Mouse (Mus musculus) Patski (cell line): ENCODE results near the gene Tep1. TPM values are rescaled to one million over a fixed set of nuclear protein-coding genes. Genes with fewer than 3 reads are reported as not detected.

ENCODE experiments used
- ATAC-seq: fragments of 100-300 bp; one replicate; pipeline ENCODE4 v1.8.0; 2021
- CTCF ChIA-PET: fragments of 350-600 bp; sonication (Branson Sonifier 250); formaldehyde crosslinking; loops from one replicate; lab custom pipeline; 2022; ENCODE audit warnings: inconsistent platforms; lab: Charles Lee
- POLR2A ChIA-PET: fragments of 350-600 bp; sonication (Branson Sonifier 250); formaldehyde crosslinking; loops from one replicate; lab custom pipeline; 2022; ENCODE audit warnings: antibody characterized with exemption, inconsistent platforms; lab: Charles Lee
- DNase-seq: peaks from one replicate; pipeline ENCODE4 v3.0.0-alpha.2; 2011; ENCODE audit warnings: low read depth, low spot score
- H3K27me3 ChIP-seq: fragments of 371-371 bp; one replicate; pipeline ENCODE4 v1.5.1; 2021
- CTCF ChIP-seq: fragments of 100-300 bp; IDR thresholded peaks from one replicate; pipeline ENCODE4 v1.5.1; 2021
- in situ Hi-C: fragments of 300-500 bp; cut with MboI; formaldehyde crosslinking; loops from 3 replicates; pipeline ENCODE4 v1.11.1; 2018; ENCODE audit warnings: low pct_unique_long_range_greater_than_20kb, mixed read lengths
- polyA plus RNA-seq: library from polyadenylated mRNA; unstranded; gene quantifications from one replicate; pipeline ENCODE4 v1.2.3, GENCODE M21; 2021

The Tep1 gene
- polyA plus RNA-seq, 1 experiment from 2014 or later: 19.6 TPM

- no peak for TF ChIP-seq CTCF
- CTCF ChIA-PET: interaction anchor here (1.1 to 4.9 kb wide), 3 partner anchors 8 to 268 kb away, joined by 5 to 22 read pairs (median 6); partner anchors contain the start of gene Ttc5
- no peak for ATAC-seq
- POLR2A ChIA-PET: no interaction called here
- peaks cover 14% of the 10 kb centered on the region for H3K27me3 ChIP-seq
- in situ Hi-C loops: loop anchor here (25.0 kb wide), 1 partner anchor 959 kb away; no protein-coding TSS in a partner anchor
- no peak for DNase-seq
Observed at GRCm38 (mm10) chr14:50795965-50796364, 74.4 kb downstream of the Tep1 start.

GRCm38 (mm10) chr14:50795261-50795935 is 75.0 kb downstream of the Tep1 start:
- no peak for DNase-seq
- no peak for TF ChIP-seq CTCF
- POLR2A ChIA-PET: no interaction called here
- in situ Hi-C loops: loop anchor here (25.0 kb wide), 1 partner anchor 958 kb away; no protein-coding TSS in a partner anchor
- CTCF ChIA-PET: interaction anchor here (1.9 kb wide), 1 partner anchor 269 kb away, joined by 6 read pairs; no protein-coding TSS in a partner anchor
- ATAC-seq: no peak
- H3K27me3 ChIP-seq: peaks cover 14% of the 10 kb centered on the region

- POLR2A ChIA-PET: no interaction called here
- DNase-seq: no peak
- CTCF ChIA-PET: interaction anchor here (0.6 to 2.3 kb wide), 4 partner anchors 10 to 278 kb away, joined by 3 to 22 read pairs (median 4); no protein-coding TSS in a partner anchor
- peak; percentile 40 for TF ChIP-seq CTCF
- in situ Hi-C loops: loop anchor here (25.0 kb wide), 1 partner anchor 951 kb away; no protein-coding TSS in a partner anchor
- ATAC-seq: no peak
- H3K27me3 ChIP-seq: peaks cover 12% of the 10 kb centered on the region
Observed at GRCm38 (mm10) chr14:50788157-50788556, 82.2 kb downstream of the Tep1 start.

GRCm38 (mm10) chr14:50785251-50785637 is 85.1 kb downstream of the Tep1 start, which contains the start of gene Ttc5:
TSS of gene Ttc5 (minus strand) at chr14:50785519.
- peak; percentile 89 for ATAC-seq
- in situ Hi-C loops: loop anchor here (25.0 kb wide), 1 partner anchor 948 kb away; no protein-coding TSS in a partner anchor

GRCm38 (mm10) chr14:50784391-50785250 is 85.7 kb downstream of the Tep1 start:
- no peak for DNase-seq
- ChIA-PET CTCF (interaction anchor here (1.0 to 1.8 kb wide), 5 partner anchors 12 to 279 kb away, joined by 3 to 9 read pairs (median 5); partner anchors contain the start of genes Ccnb1ip1 and Parp2), POLR2A (no interaction called here)

More at GRCm38 (mm10) chr14:50785251-50785637, 85.1 kb downstream of the Tep1 start, which contains the start of gene Ttc5:
- CTCF ChIA-PET: interaction anchor here (1.0 to 1.8 kb wide), 5 partner anchors 11 to 279 kb away, joined by 3 to 9 read pairs (median 5); partner anchors contain the start of genes Ccnb1ip1 and Parp2
- DNase-seq: peak; percentile 46
- POLR2A ChIA-PET: no interaction called here
- TF ChIP-seq CTCF: peak; percentile 98
- H3K27me3 ChIP-seq: peaks cover 4% of the 10 kb centered on the region

GRCm38 (mm10) chr14:50782166-50782565 is 88.2 kb downstream of the Tep1 start:
- no peak for TF ChIP-seq CTCF
- no peak for ATAC-seq
- CTCF ChIA-PET: no interaction called here

More at GRCm38 (mm10) chr14:50784391-50785250, 85.7 kb downstream of the Tep1 start:
- H3K27me3 ChIP-seq: no peaks in the 10 kb centered on the region
- no peak for ATAC-seq
- in situ Hi-C loops: loop anchor here (25.0 kb wide), 1 partner anchor 947 kb away; no protein-coding TSS in a partner anchor
- no peak for TF ChIP-seq CTCF

More at GRCm38 (mm10) chr14:50782166-50782565, 88.2 kb downstream of the Tep1 start:
- POLR2A ChIA-PET: no interaction called here
- no peak for DNase-seq
- no peaks in the 10 kb centered on the region for H3K27me3 ChIP-seq
- in situ Hi-C loops: loop anchor here (25.0 kb wide), 1 partner anchor 945 kb away; no protein-coding TSS in a partner anchor

Other genes starting within 250 kb of the Tep1 start
- gene Olfr745, start 231.2 kb downstream of the Tep1 start, polyA plus RNA-seq: not detected
- not detected for gene Olfr746, start 223.5 kb downstream of the Tep1 start, polyA plus RNA-seq
- gene Olfr747, start 177.4 kb downstream of the Tep1 start, polyA plus RNA-seq: not detected
- gene Olfr748, start 163.2 kb downstream of the Tep1 start, polyA plus RNA-seq: not detected
- not detected for gene Olfr749, start 125.5 kb downstream of the Tep1 start, polyA plus RNA-seq
- 62.0 TPM for gene Ttc5, start 85.0 kb downstream of the Tep1 start, polyA plus RNA-seq
- 0.04 TPM for gene Ccnb1ip1, start 62.8 kb downstream of the Tep1 start, polyA plus RNA-seq
- 28.0 TPM for gene Parp2, start 62.7 kb downstream of the Tep1 start, polyA plus RNA-seq
- gene Klhl33, start 26.9 kb upstream of the Tep1 start, polyA plus RNA-seq: 0.44 TPM
- gene Osgep, start 54.3 kb upstream of the Tep1 start, polyA plus RNA-seq: 54.3 TPM
- gene Apex1, start 54.4 kb upstream of the Tep1 start, polyA plus RNA-seq: 115 TPM
- gene Pip4p1, start 60.3 kb upstream of the Tep1 start, polyA plus RNA-seq: 71.0 TPM
- 53.3 TPM for gene Pnp, start 60.5 kb upstream of the Tep1 start, polyA plus RNA-seq
- gene Gm49342, start 74.0 kb upstream of the Tep1 start, polyA plus RNA-seq: 31.5 TPM
- 2.9 TPM for gene Pnp2, start 85.4 kb upstream of the Tep1 start, polyA plus RNA-seq
- not detected for gene Rnase10, start 137.2 kb upstream of the Tep1 start, polyA plus RNA-seq
- not detected for gene Rnase9, start 171.3 kb upstream of the Tep1 start, polyA plus RNA-seq
- gene Rnase11, start 179.6 kb upstream of the Tep1 start, polyA plus RNA-seq: not detected
- gene Rnase12, start 187.1 kb upstream of the Tep1 start, polyA plus RNA-seq: not detected
- not detected for gene Olfr750, start 203.9 kb upstream of the Tep1 start, polyA plus RNA-seq
- gene Rnase4, start 220.5 kb upstream of the Tep1 start, polyA plus RNA-seq: 45.7 TPM
- 1.3 TPM for gene Ang, start 220.6 kb upstream of the Tep1 start, polyA plus RNA-seq
- not detected for gene Eddm3b, start 243.9 kb upstream of the Tep1 start, polyA plus RNA-seq